Mouse (Mus musculus): ENCODE results near the gene Gm28048. TPM values are rescaled to one million over a fixed set of nuclear protein-coding genes. Genes with fewer than 3 reads are reported as not detected.
A peak's percentile ranks its signal among the peaks of the same experiment; 100 is the strongest.

The Gm28048 gene
- total RNA-seq, 2 experiments from 2014 or later, result 9.3 to 11.1 TPM

DNA sequence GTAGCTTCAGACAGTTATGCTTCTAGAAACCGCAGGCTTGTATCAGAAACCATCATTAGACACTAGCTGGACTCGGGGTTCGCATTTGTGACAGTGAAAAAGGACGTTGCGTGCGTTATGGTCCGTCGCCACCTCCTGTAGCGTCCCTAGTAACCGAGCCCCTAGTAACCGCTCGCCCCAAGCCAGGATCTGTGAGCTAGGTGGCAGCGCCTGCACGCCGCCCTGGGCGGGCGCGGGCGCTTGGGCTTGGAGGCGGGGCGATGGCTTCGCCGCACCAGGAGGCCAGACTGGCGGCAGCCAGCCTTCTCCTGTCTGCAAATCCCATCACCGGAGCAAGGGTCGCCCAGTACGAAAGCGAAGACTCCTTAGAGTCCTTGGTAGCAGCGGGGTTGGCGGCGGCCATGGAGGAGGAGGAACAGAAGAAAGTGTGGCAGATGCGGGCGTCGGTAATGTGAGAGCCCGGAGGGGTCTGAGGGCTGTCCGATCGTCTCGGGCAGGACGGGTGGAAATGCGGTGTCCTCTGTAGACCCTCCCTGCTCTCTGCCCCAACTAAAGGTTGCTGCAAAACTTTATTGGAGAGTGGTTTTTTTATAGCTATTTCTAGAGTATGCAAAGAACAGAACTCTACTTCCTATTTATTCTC lies 26.4 kb upstream of the Gm28048 start:
- peak; percentile 70 to 78 for DNase-seq (ENCODE audit: low spot score in 2 of 2)
- H3K4me3 ChIP-seq, result peak overlapping the region; percentile 74
- H3K27ac ChIP-seq, result peak overlapping the region; percentile 91
- peak; percentile 41 for TF ChIP-seq CTCF (conservative IDR thresholded peaks at IDR 0.05)

- H3K27ac ChIP-seq, result peak within 1 kb of the TSS; percentile 91
- peak; percentile 78 to 94 for DNase-seq (ENCODE audit: low spot score in 2 of 2)
- H3K4me3 ChIP-seq, result peak within 1 kb of the TSS; percentile 74
- no peak for TF ChIP-seq CTCF (conservative IDR thresholded peaks at IDR 0.05)
Observed at GRCm38 (mm10) chr11:23007481-23008180, 25.7 kb upstream of the Gm28048 start, which contains the start of gene Fam161a. TSS of gene Fam161a (plus strand) at chr11:23007531.

DNA sequence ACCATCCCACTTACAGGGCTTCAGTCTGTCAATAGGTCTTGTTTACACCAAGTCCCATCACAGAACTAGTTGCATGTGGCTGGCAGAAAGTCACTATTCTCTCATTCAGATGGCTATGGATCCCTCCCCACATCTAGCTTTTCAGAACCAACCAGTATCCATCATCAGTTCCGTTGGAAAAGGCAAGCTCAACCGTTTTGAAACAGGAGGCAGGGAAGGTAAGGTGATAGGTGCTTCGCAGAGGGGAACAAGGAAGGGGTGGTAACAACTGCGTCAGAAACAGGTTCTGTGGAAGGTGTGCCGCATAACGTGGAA lies 25.2 kb upstream of the Gm28048 start:
- H3K27ac ChIP-seq, result peak overlapping the region; percentile 91
- no peak for TF ChIP-seq CTCF (conservative IDR thresholded peaks at IDR 0.05)
- peak overlapping the region; percentile 74 for H3K4me3 ChIP-seq
- DNase-seq (ENCODE audit: low spot score in 2 of 2), result no peak

GRCm38 (mm10) chr11:23005276-23005675 lies 23.4 kb upstream of the Gm28048 start:
- Histone ChIP-seq H3K4me3 (no peak overlapping the region), H3K27ac (no peak overlapping the region)
- no peak for DNase-seq (ENCODE audit: low spot score in 2 of 2)
- no peak for TF ChIP-seq CTCF (conservative IDR thresholded peaks at IDR 0.05)

DNA sequence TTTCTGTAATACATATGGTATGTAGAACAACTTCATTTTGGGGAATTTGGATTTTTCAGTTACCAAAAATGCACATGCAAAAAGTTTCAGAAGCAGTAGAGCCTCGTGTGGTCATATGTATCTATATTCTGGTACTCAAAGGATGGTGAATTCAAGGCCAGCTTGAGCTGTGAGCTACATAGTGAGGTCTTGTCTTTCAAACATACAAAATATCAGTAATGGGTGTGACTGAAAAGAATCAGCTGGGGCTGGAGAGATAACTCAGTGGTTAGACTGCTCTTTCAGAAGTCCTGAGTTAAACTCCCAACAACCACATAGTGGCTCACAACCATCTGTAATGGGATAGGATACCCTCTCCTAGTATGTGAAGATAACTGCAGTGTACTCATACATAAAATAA lies 16.4 kb upstream of the Gm28048 start:
- Histone ChIP-seq H3K4me3 (no peak overlapping the region), H3K27ac (no peak overlapping the region)
- DNase-seq (ENCODE audit: low spot score in 2 of 2), result no peak
- TF ChIP-seq CTCF (conservative IDR thresholded peaks at IDR 0.05), result no peak

DNA sequence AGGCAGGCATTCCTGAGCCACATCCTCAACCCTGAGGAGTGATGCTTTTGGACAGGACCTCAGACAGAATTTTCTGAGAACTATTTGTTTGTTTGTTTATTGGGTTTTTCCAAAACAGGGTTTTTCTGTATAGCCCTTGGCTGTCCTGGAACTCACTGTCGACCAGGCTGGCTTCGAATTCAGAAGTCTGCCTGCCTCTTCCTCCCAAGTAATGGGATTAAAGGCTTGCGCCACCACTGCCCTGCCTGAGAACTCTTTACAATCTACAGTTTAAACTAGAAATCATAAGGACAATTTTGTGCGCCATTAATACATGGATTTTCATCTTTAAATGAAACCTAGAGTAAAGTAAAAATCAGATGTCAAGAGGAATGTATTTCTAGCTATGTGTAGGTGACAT lies 13.6 kb upstream of the Gm28048 start:
- TF ChIP-seq CTCF (conservative IDR thresholded peaks at IDR 0.05), result no peak
- DNase-seq (ENCODE audit: low spot score in 2 of 2), result no peak
- no peak overlapping the region for H3K4me3 ChIP-seq
- no peak overlapping the region for H3K27ac ChIP-seq

DNA sequence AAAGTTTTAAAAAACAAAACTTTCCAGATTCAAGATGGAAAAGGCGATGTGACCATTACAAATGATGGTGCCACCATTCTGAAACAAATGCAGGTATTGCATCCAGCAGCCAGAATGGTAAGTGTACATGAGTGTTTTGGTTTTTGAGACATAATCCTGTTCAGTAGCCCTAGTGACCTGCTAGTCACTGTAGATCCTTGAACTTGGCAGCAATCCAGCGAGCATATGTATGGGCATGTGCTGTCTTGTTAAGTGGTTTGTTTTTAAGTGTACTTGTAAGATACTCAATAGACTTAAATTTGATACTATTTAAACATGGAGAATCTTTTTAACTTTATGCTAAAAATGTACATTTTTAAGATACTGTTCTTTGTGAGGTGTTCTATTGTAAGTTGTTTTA lies 12.4 kb upstream of the Gm28048 start:
- no peak overlapping the region for H3K4me3 ChIP-seq
- TF ChIP-seq CTCF (conservative IDR thresholded peaks at IDR 0.05), result no peak
- no peak for DNase-seq (ENCODE audit: low spot score in 2 of 2)
- no peak overlapping the region for H3K27ac ChIP-seq

GRCm38 (mm10) chr11:22991218-22991835 lies 9.4 kb upstream of the Gm28048 start:
- DNase-seq (ENCODE audit: low spot score in 2 of 2), result no peak
- H3K4me3 ChIP-seq, result peak overlapping the region; percentile 69
- no peak; the same call in 1 of the 2 replicates for TF ChIP-seq CTCF (conservative IDR thresholded peaks at IDR 0.05)
- peak overlapping the region; percentile 92 for H3K27ac ChIP-seq

DNA sequence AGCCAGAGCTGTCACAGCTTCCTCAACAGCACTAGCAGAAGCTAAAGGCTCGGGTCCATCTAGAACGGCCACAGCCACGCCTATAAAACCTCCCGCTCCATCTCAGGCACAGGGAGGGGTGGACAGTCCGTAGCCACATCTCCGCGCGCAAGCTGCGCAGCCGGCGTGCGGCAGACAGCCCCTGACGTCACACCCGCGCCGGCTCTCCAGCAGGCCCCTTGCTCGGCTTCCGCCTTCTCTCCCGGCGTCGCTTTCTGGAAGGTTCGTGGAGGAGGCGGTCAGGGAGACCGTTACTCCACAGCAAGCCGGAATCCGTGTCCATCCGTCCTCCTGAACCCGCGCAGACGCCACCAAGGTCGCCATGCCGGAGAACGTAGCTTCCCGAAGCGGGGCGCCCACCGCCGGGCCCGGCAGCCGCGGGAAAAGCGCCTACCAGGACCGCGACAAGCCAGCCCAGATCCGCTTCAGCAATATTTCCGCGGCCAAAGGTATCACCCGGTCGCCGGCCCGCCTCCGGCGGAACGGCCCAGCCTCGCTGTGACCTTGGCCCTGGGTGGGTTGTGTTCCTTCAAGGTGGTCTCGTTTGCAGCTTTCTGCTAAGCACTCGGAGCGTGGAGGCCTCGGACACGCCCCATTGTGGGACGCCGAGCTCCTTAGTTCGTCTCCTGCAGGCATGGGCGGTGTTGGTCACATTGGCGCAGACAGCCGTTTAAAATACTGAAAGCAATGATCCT lies 8.7 kb upstream of the Gm28048 start, which contains the start of gene Cct4:
Cct4 (plus strand) TSS at position 127 of the 734 bp plus-strand sequence.
- TF ChIP-seq CTCF (conservative IDR thresholded peaks at IDR 0.05), result no peak
- Histone ChIP-seq H3K27ac (peak within 1 kb of the TSS; percentile 92), H3K4me3 (peak within 1 kb of the TSS; percentile 69)
- peak; percentile 92 to 94 for DNase-seq (ENCODE audit: low spot score in 2 of 2)

DNA sequence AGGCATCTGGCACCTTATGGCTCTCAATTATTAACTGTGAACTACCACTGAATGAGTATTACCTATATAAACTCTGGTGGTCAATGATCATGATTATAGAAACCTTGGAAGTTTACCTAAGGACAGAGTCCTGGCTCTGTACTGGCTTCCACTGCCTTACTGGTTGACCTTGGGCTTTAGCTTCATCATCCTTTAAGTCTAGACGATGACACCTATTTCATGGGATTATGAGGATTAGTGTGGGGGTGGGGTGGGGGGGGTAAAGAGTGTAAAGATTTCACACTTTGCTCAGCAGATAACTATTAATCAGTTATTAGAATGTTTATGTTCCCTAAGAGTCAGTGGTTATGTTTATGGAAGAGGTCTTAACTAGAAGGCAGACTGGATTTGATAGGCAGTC lies 7.9 kb upstream of the Gm28048 start:
- TF ChIP-seq CTCF (conservative IDR thresholded peaks at IDR 0.05), result no peak
- no peak for DNase-seq (ENCODE audit: low spot score in 2 of 2)
- peak overlapping the region; percentile 69 for H3K4me3 ChIP-seq
- peak overlapping the region; percentile 92 for H3K27ac ChIP-seq

DNA sequence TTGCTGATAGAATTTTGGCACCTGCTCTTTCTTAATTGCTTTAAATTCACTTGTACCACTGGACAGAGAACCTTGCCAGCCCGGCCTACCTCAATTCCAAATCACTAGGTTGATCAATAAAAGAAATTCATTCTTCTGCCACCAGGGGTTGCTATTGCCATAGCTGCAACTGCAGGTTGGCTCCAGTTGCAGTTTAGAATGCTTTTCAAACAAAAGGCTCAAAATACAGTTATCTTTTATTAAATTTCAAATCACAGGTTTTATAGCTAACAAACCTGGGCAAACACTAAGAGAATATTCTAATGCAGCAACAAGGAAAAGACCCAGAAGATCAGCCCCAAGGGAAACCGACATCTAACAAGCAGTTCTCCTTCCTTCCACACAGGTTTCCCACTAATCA lies 5.5 kb upstream of the Gm28048 start:
- peak in 1 of 2 experiments; percentile 62 for DNase-seq (ENCODE audit: low spot score in 2 of 2)
- H3K27ac ChIP-seq, result no peak overlapping the region

GRCm38 (mm10) chr11:22985510-22985909 lies 3.6 kb upstream of the Gm28048 start:
- Histone ChIP-seq H3K4me3 (no peak overlapping the region), H3K27ac (no peak overlapping the region)
- DNase-seq (ENCODE audit: low spot score in 2 of 2), result no peak
- TF ChIP-seq CTCF (conservative IDR thresholded peaks at IDR 0.05), result no peak

More for the DNA sequence above, 5.5 kb upstream of the Gm28048 start:
- TF ChIP-seq CTCF (conservative IDR thresholded peaks at IDR 0.05), result peak; percentile 92
- H3K4me3 ChIP-seq, result no peak overlapping the region

GRCm38 (mm10) chr11:22982846-22983245 lies 956 bp upstream of the Gm28048 start:
- Histone ChIP-seq H3K4me3 (peak overlapping the region; percentile 85), H3K27ac (peak overlapping the region; percentile 92; the same call in 1 of the 2 replicates)
- no peak for DNase-seq (ENCODE audit: low spot score in 2 of 2)
- no peak for TF ChIP-seq CTCF (conservative IDR thresholded peaks at IDR 0.05)
